Mouse (Mus musculus) E14TG2a.4 (cell line): ENCODE measurements at regions not wholly inside any gene's neighbourhood (a gene's known extent, or its start where the extent isn't known, plus 50 kb on each side); places are given as distances from the start of the nearest gene placed in this dataset.

Source experiments
- CTCF ChIP-seq: conservative IDR thresholded peaks from 2 replicates; pipeline ENCODE4 v1.5.1; 2014; ENCODE audit warnings: low read length
- NANOG ChIP-seq: IDR thresholded peaks from 2 replicates; pipeline ENCODE4 v1.6.1; 2014; ENCODE audit warnings: borderline replicate concordance, low read length, mixed read lengths
- POU5F1 ChIP-seq: IDR thresholded peaks from 2 replicates; pipeline ENCODE4 v1.6.1; 2014; ENCODE audit warnings: low read length, borderline replicate concordance

GRCm38 (mm10) chr1:119330751-119331326 is 91.2 kb downstream of the Inhbb start:
- no peak for TF ChIP-seq CTCF
- TF ChIP-seq POU5F1, result no peak
- TF ChIP-seq NANOG, result no peak
